Mouse (Mus musculus): ENCODE data around the gene Rgs16. TPM values are rescaled to one million over a fixed set of nuclear protein-coding genes. Genes with fewer than 3 reads are reported as not detected.

Gene Rgs16
- 50.2 TPM for polyA plus RNA-seq (2017; shearing (Covaris generic))

DNA sequence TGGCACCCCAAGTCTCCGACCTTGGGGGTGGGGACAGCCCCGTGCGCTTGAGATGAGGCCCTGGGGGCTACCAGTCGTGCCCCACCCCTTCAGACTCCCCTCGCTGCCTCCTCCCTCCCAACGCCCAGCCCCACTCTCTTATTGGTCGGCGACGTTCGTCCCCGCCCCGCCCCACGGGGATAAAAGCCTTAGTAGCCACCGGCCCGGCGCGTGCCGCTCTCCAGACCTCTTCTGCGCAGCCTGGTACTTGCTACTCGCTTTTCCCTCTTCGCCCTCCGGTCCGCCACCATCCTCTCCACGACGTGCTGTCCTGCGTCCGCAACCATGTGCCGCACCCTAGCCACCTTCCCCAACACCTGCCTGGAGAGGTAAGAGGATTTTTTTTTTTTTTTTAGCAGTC is at the start of gene Rgs16:
Gene Rgs16, plus strand, starts transcription at position 205 of the 400 bp plus-strand sequence.

GRCm38 (mm10) chr1:153749211-153749801 is 9.2 kb downstream of the Rgs16 start, which contains the start of gene Rnasel:
Gene Rnasel, plus strand, starts transcription at chr1:153749426.

Other genes starting within 250 kb of the Rgs16 start
- gene Npl, start 190.3 kb upstream of the Rgs16 start, polyA plus RNA-seq (2017; shearing (Covaris generic)) = 0.49 TPM
- 0.13 TPM for gene Rgs8, start 87.3 kb upstream of the Rgs16 start, polyA plus RNA-seq (2017; shearing (Covaris generic))
- 13.0 TPM for gene Rnasel, start 9.1 kb downstream of the Rgs16 start, polyA plus RNA-seq (2017; shearing (Covaris generic))
- not detected for gene Rgsl1, start 103.8 kb downstream of the Rgs16 start, polyA plus RNA-seq (2017; shearing (Covaris generic))
- not detected for gene Teddm1b, start 134.0 kb downstream of the Rgs16 start, polyA plus RNA-seq (2017; shearing (Covaris generic))
- gene Teddm1a, start 151.4 kb downstream of the Rgs16 start, polyA plus RNA-seq (2017; shearing (Covaris generic)) = 0.38 TPM
- gene Glul, start 159.6 kb downstream of the Rgs16 start, polyA plus RNA-seq (2017; shearing (Covaris generic)) = 53.6 TPM
- gene Teddm2, start 159.9 kb downstream of the Rgs16 start, polyA plus RNA-seq (2017; shearing (Covaris generic)) = 0.17 TPM